Mouse (Mus musculus) CH12.LX (cell line): ENCODE measurements around the gene Lgr6. TPM values are rescaled to one million over a fixed set of nuclear protein-coding genes. Genes with fewer than 3 reads are reported as not detected.

Experiments
- DNase-seq: peaks from one replicate; pipeline ENCODE4 v3.0.0-alpha.2; 2013; ENCODE audit errors: extremely low read depth
- H3K27ac ChIP-seq: 2 replicates; pipeline ENCODE4 v1.5.1; 2012; ENCODE audit warnings: low read depth, mild to moderate bottlenecking, control low read depth, moderate library complexity; ENCODE audit not compliant: insufficient read depth
- H3K27me3 ChIP-seq: replicated peaks from 2 replicates; pipeline ENCODE3; 2012; ENCODE audit warnings: inconsistent platforms
- H3K36me3 ChIP-seq, 2 experiments: replicated peaks in 1 of 2; 2 replicates each; pipeline versions ENCODE3 to v1.6.1; 2012; ENCODE audit warnings: inconsistent platforms in 1 of 2, low read length in 1 of 2, mild to moderate bottlenecking in 1 of 2, mixed read lengths in 1 of 2, moderate library complexity in 1 of 2; ENCODE audit not compliant: control insufficient read depth in 1 of 2, insufficient read depth in 1 of 2
- H3K4me1 ChIP-seq, 2 experiments: 2 replicates each; pipeline ENCODE4 v1.6.1; 2012; ENCODE audit warnings: inconsistent platforms in 1 of 2, moderate library complexity in 1 of 2; ENCODE audit not compliant: insufficient read depth in 2 of 2, control insufficient read depth in 1 of 2
- H3K4me2 ChIP-seq: 2 replicates; pipeline ENCODE4 v1.6.1; 2012; ENCODE audit warnings: low read depth, mild to moderate bottlenecking, control low read depth; ENCODE audit not compliant: poor library complexity, insufficient read depth, severe bottlenecking
- H3K4me3 ChIP-seq, 3 experiments: fragments of 150-350 bp in 1 of 3; sonication (generic) in 1 of 3; replicated peaks in 1 of 3; 2 replicates each; pipeline versions ENCODE3 to v1.5.1; 2011 to 2012; ENCODE audit warnings: low read depth in 2 of 3, low read length in 2 of 3, mild to moderate bottlenecking in 2 of 3, moderate library complexity in 2 of 3, control low read depth in 1 of 3, improper control_type of control experiment in 1 of 3, inconsistent platforms in 1 of 3, mixed read lengths in 1 of 3; ENCODE audit not compliant: poor library complexity in 1 of 3
- H3K79me2 ChIP-seq: replicated peaks from 2 replicates; pipeline ENCODE4 v1.6.1; 2012; ENCODE audit warnings: mild to moderate bottlenecking, moderate library complexity; ENCODE audit not compliant: control insufficient read depth, poor library complexity, insufficient read depth, severe bottlenecking; ENCODE audit errors: extremely low read depth
- H3K9ac ChIP-seq: 2 replicates; pipeline ENCODE4 v1.6.1; 2012; ENCODE audit warnings: low read depth, mild to moderate bottlenecking, control low read depth, moderate library complexity; ENCODE audit not compliant: insufficient read depth
- H3K9me3 ChIP-seq: replicated peaks from 2 replicates; pipeline ENCODE3; 2012; ENCODE audit warnings: low read length, inconsistent platforms, mixed read lengths
- BHLHE40 ChIP-seq: IDR thresholded peaks from 2 replicates; pipeline ENCODE4 v1.6.1; 2011; ENCODE audit warnings: mild to moderate bottlenecking, low read depth, low read length, improper control_type of control experiment
- CHD1 ChIP-seq: IDR thresholded peaks from 2 replicates; pipeline ENCODE4 v1.6.1; 2012; ENCODE audit warnings: low read depth, low read length, improper control_type of control experiment, inconsistent platforms
- CHD2 ChIP-seq: IDR thresholded peaks from 2 replicates; pipeline ENCODE4 v1.6.1; 2011; ENCODE audit warnings: low read length, improper control_type of control experiment
- CTCF ChIP-seq, 2 experiments: IDR thresholded peaks in 1 of 2; conservative IDR thresholded peaks in 1 of 2; 2 replicates each; pipeline ENCODE4 v1.5.1; 2011 to 2012; ENCODE audit warnings: low read depth in 2 of 2, low read length in 2 of 2, improper control_type of control experiment in 1 of 2, inconsistent platforms in 1 of 2, mild to moderate bottlenecking in 1 of 2, moderate library complexity in 1 of 2
- ELF1 ChIP-seq: IDR thresholded peaks from 2 replicates; pipeline ENCODE4 v1.6.1; 2014; ENCODE audit warnings: low read depth, mild to moderate bottlenecking, inconsistent platforms, low read length, improper control_type of control experiment
- EP300 ChIP-seq: IDR thresholded peaks from 2 replicates; pipeline ENCODE4 v1.6.1; 2011; ENCODE audit warnings: low read length, improper control_type of control experiment
- GABPA ChIP-seq: IDR thresholded peaks from 2 replicates; pipeline ENCODE4 v1.6.1; 2012; ENCODE audit warnings: low read depth, low read length, improper control_type of control experiment, inconsistent platforms; ENCODE audit not compliant: insufficient replicate concordance
- HCFC1 ChIP-seq: IDR thresholded peaks from 2 replicates; pipeline ENCODE4 v1.6.1; 2012; ENCODE audit warnings: low read depth, mild to moderate bottlenecking, inconsistent platforms, low read length, improper control_type of control experiment
- IRF4 ChIP-seq: IDR thresholded peaks from 2 replicates; pipeline ENCODE4 v1.6.1; 2014; ENCODE audit warnings: low read depth, mild to moderate bottlenecking, inconsistent platforms, low read length, improper control_type of control experiment
- JUN ChIP-seq: IDR thresholded peaks from 2 replicates; pipeline ENCODE4 v1.6.1; 2011; ENCODE audit warnings: low read depth, mild to moderate bottlenecking, low read length, improper control_type of control experiment, moderate library complexity; ENCODE audit not compliant: insufficient read depth
- KAT2A ChIP-seq: IDR thresholded peaks from 2 replicates; pipeline ENCODE4 v1.6.1; 2012; ENCODE audit warnings: low read length, improper control_type of control experiment, inconsistent platforms; ENCODE audit not compliant: insufficient replicate concordance
- MAX ChIP-seq: IDR thresholded peaks from 2 replicates; pipeline ENCODE4 v1.6.1; 2011; ENCODE audit warnings: low read length, improper control_type of control experiment
- NELFE ChIP-seq: IDR thresholded peaks from 2 replicates; pipeline ENCODE4 v1.6.1; 2011; ENCODE audit warnings: low read depth, low read length, improper control_type of control experiment
- PAX5 ChIP-seq: IDR thresholded peaks from 2 replicates; pipeline ENCODE4 v1.6.1; 2012; ENCODE audit warnings: low read length, inconsistent platforms, mixed read lengths
- POLR2A ChIP-seq: IDR thresholded peaks from 2 replicates; pipeline ENCODE4 v1.6.1; 2011; ENCODE audit warnings: low read depth, mild to moderate bottlenecking, improper control_type of control experiment, low read length
- POLR2AphosphoS2 ChIP-seq: IDR thresholded peaks from 2 replicates; pipeline ENCODE4 v1.6.1; 2011; ENCODE audit warnings: low read depth, low read length, improper control_type of control experiment
- TBP ChIP-seq: conservative IDR thresholded peaks from 2 replicates; pipeline ENCODE4 v1.6.1; 2011; ENCODE audit warnings: low read depth, low read length, improper control_type of control experiment
- TCF12 ChIP-seq: IDR thresholded peaks from 2 replicates; pipeline ENCODE4 v1.6.1; 2014; ENCODE audit warnings: low read depth, mild to moderate bottlenecking, inconsistent platforms, low read length, improper control_type of control experiment
- UBTF ChIP-seq: IDR thresholded peaks from 2 replicates; pipeline ENCODE4 v1.6.1; 2012; ENCODE audit warnings: low read depth, mild to moderate bottlenecking, inconsistent platforms, low read length, improper control_type of control experiment, moderate library complexity
- USF1 ChIP-seq: IDR thresholded peaks from 2 replicates; pipeline ENCODE4 v1.6.1; 2014; ENCODE audit warnings: low read depth, mild to moderate bottlenecking, inconsistent platforms, low read length, improper control_type of control experiment
- ZC3H11A ChIP-seq: IDR thresholded peaks from 2 replicates; pipeline ENCODE4 v1.6.1; 2012; ENCODE audit warnings: low read depth, mild to moderate bottlenecking, inconsistent platforms, low read length, improper control_type of control experiment
- ZMIZ1 ChIP-seq: IDR thresholded peaks from 2 replicates; pipeline ENCODE4 v1.6.1; 2012; ENCODE audit warnings: low read depth, mild to moderate bottlenecking, inconsistent platforms, low read length, improper control_type of control experiment
- dilution Hi-C: fragments of 300-500 bp; cut with MboI; formaldehyde crosslinking; loops from 2 replicates; pipeline ENCODE4 v1.14.3; 2020; ENCODE audit warnings: low sequenced_read_pairs; ENCODE audit not compliant: extremely low pct_unique_long_range_greater_than_20kb, extremely low pct_ligation_motif_present
- in situ Hi-C: fragments of 300-500 bp; cut with MboI; formaldehyde crosslinking; loops from 3 replicates; pipeline ENCODE4 v1.14.3; 2019; ENCODE audit warnings: low sequenced_read_pairs, low pct_ligation_motif_present, low pct_unique_long_range_greater_than_20kb, mixed read lengths
- polyA plus RNA-seq: library from polyadenylated mRNA; unstranded; fragments of >175 nt; gene quantifications from 2 replicates; pipeline ENCODE4 v1.2.1, GENCODE M21; 2012; ENCODE audit warnings: low read depth; ENCODE audit not compliant: insufficient read length
- total RNA-seq, 2 experiments: library from RNA; depleted of rRNA; stranded (reverse); fragments of 300-350 nt in 1 of 2; fragments of >200 nt in 1 of 2; gene quantifications; 2 replicates each; pipeline ENCODE4 v1.2.3; 2012 to 2014

Gene Lgr6
- total and polyA plus RNA-seq, 3 experiments, result 0.07 to 0.17 (median 0.16) TPM

- no peak overlapping the region for H3K9ac ChIP-seq
- no peak for DNase-seq
These were observed 22.8 kb downstream of the Lgr6 start for GRCm38 (mm10) chr1:135082267-135082666.

DNA sequence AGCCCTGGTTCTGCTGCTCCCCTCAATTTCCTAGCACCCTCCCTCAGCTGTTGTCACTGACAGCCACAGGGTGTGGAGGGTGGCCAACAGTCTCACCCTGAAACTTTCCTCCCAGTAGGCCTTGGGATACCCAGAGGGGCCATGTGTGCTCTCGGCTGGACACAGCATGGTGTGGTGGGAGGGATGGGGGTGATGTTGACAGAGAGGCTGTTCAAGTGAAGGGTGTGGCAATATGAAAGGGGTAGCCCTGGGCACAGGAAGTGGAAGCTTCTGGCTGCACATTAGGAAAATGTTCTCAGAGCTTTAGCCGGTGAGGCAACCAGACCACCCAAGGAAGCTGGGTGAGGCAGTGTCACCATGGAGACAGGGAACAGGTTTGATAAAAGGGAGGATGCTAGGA is 26.1 kb downstream of the Lgr6 start:
- H3K27ac ChIP-seq, result no peak overlapping the region
- no peak for DNase-seq
- H3K9me3 ChIP-seq, result peaks cover 5% of the 10 kb centered on the region
- no peak for TF ChIP-seq ZMIZ1
- no peak for TF ChIP-seq GABPA
- no peak for TF ChIP-seq ZC3H11A
- no peak for TF ChIP-seq TBP
- no peak for TF ChIP-seq USF1
- TF ChIP-seq HCFC1, result no peak
- TF ChIP-seq CHD2, result no peak
- no peaks in the 10 kb centered on the region; a peak in 2 of 4 replicates for H3K4me1 ChIP-seq
- dilution Hi-C loops (no loop called here), in situ Hi-C loops (no loop called here)
- no peak overlapping the region for H3K9ac ChIP-seq
- no peaks in the 10 kb centered on the region for H3K36me3 ChIP-seq
- H3K79me2 ChIP-seq, result no peaks in the 10 kb centered on the region
- no peak overlapping the region for H3K4me3 ChIP-seq
- H3K4me2 ChIP-seq, result no peak overlapping the region
- H3K27me3 ChIP-seq, result peaks cover 18% of the 10 kb centered on the region

More at GRCm38 (mm10) chr1:135082267-135082666, 22.8 kb downstream of the Lgr6 start:
- H3K4me3 ChIP-seq, result no peak overlapping the region
- H3K27me3 ChIP-seq, result peaks cover 12% of the 10 kb centered on the region
- H3K27ac ChIP-seq, result no peak overlapping the region
- in situ Hi-C loops, result no loop called here
- no peaks in the 10 kb centered on the region; a peak in 1 of 4 replicates for H3K4me1 ChIP-seq
- no peaks in the 10 kb centered on the region for H3K9me3 ChIP-seq
- dilution Hi-C loops, result no loop called here
- no peak overlapping the region for H3K4me2 ChIP-seq
- H3K36me3 ChIP-seq, result no peaks in the 10 kb centered on the region
- TF ChIP-seq IRF4, result no peak
- no peak for TF ChIP-seq TCF12
- no peak for TF ChIP-seq CHD1
- no peak for TF ChIP-seq TBP
- no peak for TF ChIP-seq KAT2A
- no peak for TF ChIP-seq GABPA
- TF ChIP-seq POLR2A, result no peak
- TF ChIP-seq EP300, result no peak
- TF ChIP-seq ZMIZ1, result no peak
- TF ChIP-seq ELF1, result no peak
- no peak for TF ChIP-seq ZC3H11A
- TF ChIP-seq JUN, result no peak
- no peak for TF ChIP-seq POLR2AphosphoS2
- no peak for TF ChIP-seq BHLHE40
- TF ChIP-seq MAX, result no peak
- TF ChIP-seq NELFE, result no peak
- TF ChIP-seq CTCF (conservative IDR thresholded peaks at IDR 0.05 in 1 of 2, IDR thresholded peaks at IDR 0.05 in 1 of 2; ENCODE audit: low read depth in 2 of 2, low read length in 2 of 2), result no peak
- TF ChIP-seq PAX5, result no peak
- no peak for TF ChIP-seq UBTF
- TF ChIP-seq, all 38 proteins: peak for 0
- no peaks in the 10 kb centered on the region for H3K79me2 ChIP-seq
